Mouse (Mus musculus): Measurements from ENCODE around the gene 0610010F05Rik.

DNA sequence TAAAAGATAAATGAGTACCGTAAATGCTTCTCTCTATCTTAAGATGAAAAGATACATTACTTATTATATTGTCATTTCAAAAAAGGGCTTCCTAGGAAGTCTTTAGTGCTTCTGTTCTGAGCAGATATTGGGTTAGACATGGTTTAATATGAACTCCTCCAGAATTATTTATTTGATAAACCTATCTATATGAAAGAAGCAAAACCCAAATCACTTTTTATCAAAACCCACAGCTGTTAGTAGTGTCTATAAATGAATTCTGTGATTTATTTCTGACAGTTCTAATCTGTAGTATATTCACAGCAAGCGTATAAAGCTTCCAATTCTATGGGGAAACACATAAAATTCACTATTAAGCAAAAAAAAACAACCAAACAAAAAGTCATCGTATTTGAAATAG, 14.4 kb upstream of the 0610010F05Rik start:
- TF ChIP-seq CTCF (IDR thresholded peaks at IDR 0.05) (no peak), POLR2A (IDR thresholded peaks at IDR 0.05; ENCODE audit: insufficient read depth, low read depth, low read length) (no peak), EP300 (IDR thresholded peaks at IDR 0.05; ENCODE audit: insufficient read depth, low read depth, low read length) (no peak)

All from heart, adult 2 months (tissue).